Mouse (Mus musculus) myocyte (in vitro differentiated cells): ENCODE results near the gene Traip.

Experiments
- E2F4 ChIP-seq: IDR thresholded peaks from one replicate; pipeline ENCODE4 v1.6.1; 2011; ENCODE audit warnings: mild to moderate bottlenecking, control low read depth, moderate library complexity; ENCODE audit not compliant: insufficient read depth
- MAX ChIP-seq: IDR thresholded peaks from one replicate; pipeline ENCODE4 v1.6.1; 2011; ENCODE audit warnings: low read depth, mild to moderate bottlenecking, control low read depth
- MYOD1 ChIP-seq, 3 experiments: IDR thresholded peaks; one replicate each; pipeline ENCODE4 v1.6.1; 2011; ENCODE audit warnings: control low read depth in 2 of 3, low read depth in 2 of 3, mild to moderate bottlenecking in 2 of 3, moderate library complexity in 1 of 3; ENCODE audit not compliant: insufficient read length in 2 of 3, control insufficient read depth in 1 of 3
- POLR2A ChIP-seq: IDR thresholded peaks from one replicate; pipeline ENCODE4 v1.6.1; 2011; ENCODE audit warnings: low read depth, mild to moderate bottlenecking, control low read depth, moderate library complexity; ENCODE audit not compliant: insufficient read length
- POLR2AphosphoS2 ChIP-seq: IDR thresholded peaks from one replicate; pipeline ENCODE4 v1.6.1; 2011; ENCODE audit warnings: low read depth, control low read depth; ENCODE audit not compliant: insufficient read length
- TCF3 ChIP-seq: IDR thresholded peaks from one replicate; pipeline ENCODE4 v1.6.1; 2011; ENCODE audit warnings: low read depth, control low read depth; ENCODE audit not compliant: insufficient read length
- USF1 ChIP-seq: IDR thresholded peaks from one replicate; pipeline ENCODE4 v1.6.1; 2011; ENCODE audit warnings: low read depth, mild to moderate bottlenecking, control low read depth, moderate library complexity

- TF ChIP-seq POLR2A, result no peak
- TF ChIP-seq MAX, result no peak
- TF ChIP-seq USF1, result no peak
- no peak for TF ChIP-seq MYOD1 (IDR thresholded peaks at IDR 0.05; ENCODE audit: control insufficient read depth in 1 of 3, insufficient read length in 2 of 3, low read depth in 2 of 3)
- TF ChIP-seq TCF3, result no peak
- no peak for TF ChIP-seq E2F4
- TF ChIP-seq POLR2AphosphoS2, result no peak
Measured at GRCm38 (mm10) chr9:107962916-107963315, 13.0 kb downstream of the Traip start.
